Comparison of ENCODE assay signal across 17 mouse cellular contexts in genomic region chr10:95239196-95240069, GRCm38 (mm10).
A peak's percentile ranks its signal among the peaks of the same experiment; 100 is the strongest.
DNase-seq lines count a peak whose midpoint lies in the region; ATAC-seq lines count a peak whose summit lies in the region.
"Had no signal": no experiment of that assay in that cellular context is flagged by ENCODE, and none has a peak within 500 bp of the region (broad histone marks: within the 10 kb centered on the region; RNA-seq: fewer than 3 reads in every experiment).

No protein-coding gene starts in this region.

- H3K4me3 ChIP-seq in hindbrain, embryonic 12.5 days, result no peak overlapping the region
- H3K4me3 ChIP-seq in midbrain, embryonic 15.5 days, result no peak overlapping the region
- H3K4me3 ChIP-seq: gastrocnemius, adult 2 months; heart, adult 2 months; myocyte had no signal

- peaks cover 13% of the 10 kb centered on the region for H3K4me1 ChIP-seq in hindbrain, embryonic 12.5 days
- peaks cover 21% of the 10 kb centered on the region for H3K4me1 ChIP-seq in midbrain, embryonic 15.5 days

- no peak overlapping the region for H3K9ac ChIP-seq in hindbrain, embryonic 12.5 days
- no peak overlapping the region for H3K9ac ChIP-seq in midbrain, embryonic 15.5 days
- H3K9ac ChIP-seq: lung, embryonic 14.5 days had no signal

- peak; percentile 65 for ATAC-seq in hindbrain, embryonic 12.5 days (ENCODE audit: low FRiP score)
- peak; percentile 82 for ATAC-seq in midbrain, embryonic 15.5 days (replicated peaks)
- ATAC-seq: CD4-positive, CD25-positive, alpha-beta regulatory T cell, adult 4 months had no signal

- H3K36me3 ChIP-seq in hindbrain, embryonic 12.5 days, result no peaks in the 10 kb centered on the region
- no peaks in the 10 kb centered on the region for H3K36me3 ChIP-seq in midbrain, embryonic 15.5 days (replicated peaks)

- peak; percentile 42 for DNase-seq in Muller cell, postnatal 12 days (ENCODE audit: inconsistent ontology term)
- peak; percentile 64 for DNase-seq in brain, embryonic 18.5 days (ENCODE audit: low read depth, low spot score)
- no peak for DNase-seq in cerebellum, adult 8-10 months
- DNase-seq in c-Kit-positive CD71-positive TER-119-positive erythroid progenitor cells, embryonic 14.5 days (ENCODE audit: low spot score), result no peak
- no peak for DNase-seq in thymus, postnatal 0 days (ENCODE audit: low spot score)
- DNase-seq: adrenal gland, postnatal 25 days; cerebellum, postnatal 36 days; gastrocnemius, adult 2 months; heart, adult 2 months; liver; lung, embryonic 14.5 days; thymus, adult 2 months had no signal

- WGBS in hindbrain, embryonic 12.5 days, result 34% methylated on average over 13 of the region's 13 CpGs
- WGBS in midbrain, embryonic 15.5 days, result 28% methylated on average over 13 of the region's 13 CpGs

- peaks cover 6% of the 10 kb centered on the region; the same call in 1 of the 2 replicates for H3K27me3 ChIP-seq in hindbrain, embryonic 12.5 days
- H3K27me3 ChIP-seq in midbrain, embryonic 15.5 days (replicated peaks), result no peaks in the 10 kb centered on the region

- H3K4me2 ChIP-seq in hindbrain, embryonic 12.5 days (replicated peaks), result no peak overlapping the region
- H3K4me2 ChIP-seq in midbrain, embryonic 15.5 days, result no peak overlapping the region
- H3K4me2 ChIP-seq: lung, embryonic 14.5 days had no signal

- no peaks in the 10 kb centered on the region for H3K9me3 ChIP-seq in hindbrain, embryonic 12.5 days (replicated peaks)
- H3K9me3 ChIP-seq in midbrain, embryonic 15.5 days, result no peaks in the 10 kb centered on the region

- H3K27ac ChIP-seq in hindbrain, embryonic 12.5 days, result peak overlapping the region; percentile 49
- peak overlapping the region; percentile 77 for H3K27ac ChIP-seq in midbrain, embryonic 15.5 days
- H3K27ac ChIP-seq: gastrocnemius, adult 2 months; heart, adult 2 months; kidney, postnatal 0 days had no signal

Comparison
In these comparisons a context has a peak if more than half of its experiments do, and no peak if none do; other contexts are left out.
1. DNase-seq: peak in Muller cell, postnatal 12 days (single experiment) and brain, embryonic 18.5 days (single experiment); none in cerebellum, adult 8-10 months (single experiment), c-Kit-positive CD71-positive TER-119-positive erythroid progenitor cells, embryonic 14.5 days (single experiment) and thymus, postnatal 0 days (single experiment).